ENCODE assay signal across 8 mouse cellular contexts in genomic region chr13:55444286-55444936, GRCm38 (mm10). TPM values are rescaled to one million over a fixed set of nuclear protein-coding genes. Genes with fewer than 3 reads are reported as not detected.
DNase-seq lines count a peak whose midpoint lies in the region; ATAC-seq and TF ChIP-seq lines count a peak whose summit lies in the region.
"Had no signal": no experiment of that assay in that cellular context is flagged by ENCODE, and none has a peak within 500 bp of the region (broad histone marks: within the 10 kb centered on the region; RNA-seq: fewer than 3 reads in every experiment).

No protein-coding gene starts in this region.

- H3K9me3 ChIP-seq in embryonic facial prominence, embryonic 12.5 days: no peaks in the 10 kb centered on the region
- H3K9me3 ChIP-seq in intestine, embryonic 14.5 days (ENCODE audit: control insufficient read depth, low read length): no peaks in the 10 kb centered on the region
- no peaks in the 10 kb centered on the region for H3K9me3 ChIP-seq in megakaryocyte, embryonic 14.5 days

- H3K4me2 ChIP-seq in embryonic facial prominence, embryonic 12.5 days (replicated peaks): peak overlapping the region; percentile 79
- H3K4me2 ChIP-seq in intestine, embryonic 14.5 days (ENCODE audit: low read length): peak overlapping the region; percentile 61

- H3K4me3 ChIP-seq in left cerebral cortex, adult 2 months: peak overlapping the region; percentile 57
- peak overlapping the region; percentile 72 for H3K4me3 ChIP-seq in embryonic facial prominence, embryonic 12.5 days
- H3K4me3 ChIP-seq in intestine, embryonic 14.5 days (ENCODE audit: low read depth, low read length): peak overlapping the region; percentile 87
- peak overlapping the region; percentile 96 for H3K4me3 ChIP-seq in megakaryocyte, embryonic 14.5 days (replicated peaks)

- no peak for DNase-seq in left cerebral cortex, adult 2 months (ENCODE audit: extremely low spot score in 1 of 2, low spot score in 2 of 2)
- DNase-seq in left cerebral cortex, adult 9 months (ENCODE audit: low spot score in 2 of 2): no peak
- peak; percentile 56 for DNase-seq in Patski (ENCODE audit: low read depth, low spot score)
- DNase-seq in intestine, embryonic 14.5 days (ENCODE audit: low spot score): no peak
- peak; percentile 77 for DNase-seq in thymus, postnatal 0 days (ENCODE audit: low spot score)

- POLR2A ChIA-PET in Patski (lab: Charles Lee): interaction anchor here (0.6 to 2.8 kb wide), 3 partner anchors 21 to 659 kb away, joined by 3 to 9 read pairs (median 8); no protein-coding TSS in a partner anchor

- intact Hi-C loops in left cerebral cortex, adult 2 months (cut with DNase I): loop anchor here (2.0 kb wide), 1 partner anchor 20 kb away; the partner anchor contains the start of gene Prr7

- no peak for TF ChIP-seq CTCF in left cerebral cortex, adult 2 months (IDR thresholded peaks at IDR 0.05)
- no peak for TF ChIP-seq CTCF in Patski (IDR thresholded peaks at IDR 0.05)

- peak overlapping the region; percentile 96 for H3K27ac ChIP-seq in left cerebral cortex, adult 2 months
- H3K27ac ChIP-seq in embryonic facial prominence, embryonic 12.5 days: peak overlapping the region; percentile 96
- peak overlapping the region; percentile 95 for H3K27ac ChIP-seq in intestine, embryonic 14.5 days (ENCODE audit: low read depth)

- H3K27me3 ChIP-seq in Patski: no peaks in the 10 kb centered on the region
- no peaks in the 10 kb centered on the region for H3K27me3 ChIP-seq in embryonic facial prominence, embryonic 12.5 days
- no peaks in the 10 kb centered on the region for H3K27me3 ChIP-seq in intestine, embryonic 14.5 days (replicated peaks; ENCODE audit: control insufficient read depth, insufficient read depth, low read length)
- no peaks in the 10 kb centered on the region for H3K27me3 ChIP-seq in megakaryocyte, embryonic 14.5 days (replicated peaks)

- in situ Hi-C loops in Patski (cut with MboI; ENCODE audit: low pct_unique_long_range_greater_than_20kb): no loop called here

- H3K9ac ChIP-seq in embryonic facial prominence, embryonic 12.5 days: peak overlapping the region; percentile 60
- peak overlapping the region; percentile 55 for H3K9ac ChIP-seq in intestine, embryonic 14.5 days (ENCODE audit: low read length)

- peak; percentile 46 for ATAC-seq in Patski
- peak; percentile 65 for ATAC-seq in embryonic facial prominence, embryonic 12.5 days (ENCODE audit: insufficient number of reproducible peaks, insufficient read depth, low FRiP score, low TSS enrichment)
- ATAC-seq in intestine, embryonic 14.5 days (replicated peaks; ENCODE audit: low FRiP score, low TSS enrichment, low read depth): peak; percentile 79

- H3K4me1 ChIP-seq in embryonic facial prominence, embryonic 12.5 days: peaks cover 22% of the 10 kb centered on the region
- peaks cover 26% of the 10 kb centered on the region for H3K4me1 ChIP-seq in intestine, embryonic 14.5 days (replicated peaks; ENCODE audit: control insufficient read depth, insufficient read depth, low read length)
- H3K4me1 ChIP-seq in megakaryocyte, embryonic 14.5 days: peaks cover 72% of the 10 kb centered on the region

- peaks cover 4% of the 10 kb centered on the region for H3K36me3 ChIP-seq in embryonic facial prominence, embryonic 12.5 days
- peaks cover 8% of the 10 kb centered on the region; the same call in 1 of the 2 replicates for H3K36me3 ChIP-seq in intestine, embryonic 14.5 days (ENCODE audit: control insufficient read depth, insufficient read depth, low read length)
- peaks cover 18% of the 10 kb centered on the region for H3K36me3 ChIP-seq in megakaryocyte, embryonic 14.5 days (replicated peaks; ENCODE audit: low read length)

- 2% methylated on average over 33 of the region's 33 CpGs for WGBS in embryonic facial prominence, embryonic 12.5 days
- 2% methylated on average over 33 of the region's 33 CpGs for WGBS in intestine, embryonic 14.5 days

- CTCF ChIA-PET in Patski (lab: Charles Lee): interaction anchor here (1.2 to 1.6 kb wide), 2 partner anchors 15 to 25 kb away, joined by 4 to 7 read pairs; no protein-coding TSS in a partner anchor

RNA-seq across cellular contexts. Expression of gene Grk6, which starts 0.5 kb away (rescaled TPM):
- 10 to 100 TPM; 61.2 to 66.2 TPM for total RNA-seq in left cerebral cortex, adult 2 months (2021)
- 54.6 TPM for polyA plus RNA-seq in Patski (2021)
- polyA plus RNA-seq in embryonic facial prominence, embryonic 12.5 days (2016; fragmentation: Nextera tagmentation; extraction: Ambion mirVana): 68.3 and 73.0 TPM in 2 replicates
- 43.4 and 55.1 TPM in 2 replicates for polyA plus RNA-seq in intestine, embryonic 14.5 days (2014; fragmentation: Nextera tagmentation; extraction: Ambion mirVana)
- 33.8 and 54.2 TPM in 2 replicates for polyA plus RNA-seq in megakaryocyte, embryonic 14.5 days (2012; ENCODE audit: insufficient read depth, low replicate concordance)
- polyA plus RNA-seq in thymus, postnatal 0 days (2015; fragmentation: Nextera tagmentation; extraction: Ambion mirVana): 76.9 and 87.8 TPM in 2 replicates

RNA-seq across cellular contexts. Expression of gene F12, which starts 17.8 kb away (rescaled TPM):
- 1 to 10 TPM in 1 of 2 experiments, under 1 TPM in 1; 0.95 to 1.3 TPM for total RNA-seq in left cerebral cortex, adult 2 months (2021)
- polyA plus RNA-seq in Patski (2021): not detected
- polyA plus RNA-seq in embryonic facial prominence, embryonic 12.5 days (2016; fragmentation: Nextera tagmentation; extraction: Ambion mirVana): 0.08 and 0.11 TPM in 2 replicates
- polyA plus RNA-seq in intestine, embryonic 14.5 days (2014; fragmentation: Nextera tagmentation; extraction: Ambion mirVana): 0.16 TPM in 1 of 2 replicates, not detected in the other
- polyA plus RNA-seq in megakaryocyte, embryonic 14.5 days (2012; ENCODE audit: insufficient read depth, low replicate concordance): 0.54 TPM in 1 of 2 replicates, not detected in the other
- polyA plus RNA-seq in thymus, postnatal 0 days (2015; fragmentation: Nextera tagmentation; extraction: Ambion mirVana): 0.12 TPM in 1 of 2 replicates, not detected in the other

RNA-seq across cellular contexts. Expression of gene Prr7, which starts 19.7 kb away (rescaled TPM):
- total RNA-seq in left cerebral cortex, adult 2 months (2021): 10 to 100 TPM; 77.6 to 80.2 TPM
- polyA plus RNA-seq in Patski (2021): 11.7 TPM
- 1.1 and 1.3 TPM in 2 replicates for polyA plus RNA-seq in embryonic facial prominence, embryonic 12.5 days (2016; fragmentation: Nextera tagmentation; extraction: Ambion mirVana)
- polyA plus RNA-seq in intestine, embryonic 14.5 days (2014; fragmentation: Nextera tagmentation; extraction: Ambion mirVana): 0.55 and 0.70 TPM in 2 replicates
- polyA plus RNA-seq in megakaryocyte, embryonic 14.5 days (2012; ENCODE audit: insufficient read depth, low replicate concordance): 5.3 and 21.1 TPM in 2 replicates
- polyA plus RNA-seq in thymus, postnatal 0 days (2015; fragmentation: Nextera tagmentation; extraction: Ambion mirVana): 0.27 and 0.46 TPM in 2 replicates

RNA-seq across cellular contexts. Expression of gene Pfn3, which starts 29.4 kb away (rescaled TPM):
- total RNA-seq in left cerebral cortex, adult 2 months (2021): not detected
- not detected for polyA plus RNA-seq in Patski (2021)
- not detected in 2 replicates for polyA plus RNA-seq in embryonic facial prominence, embryonic 12.5 days (2016; fragmentation: Nextera tagmentation; extraction: Ambion mirVana)
- polyA plus RNA-seq in intestine, embryonic 14.5 days (2014; fragmentation: Nextera tagmentation; extraction: Ambion mirVana): not detected in 2 replicates
- not detected in 2 replicates for polyA plus RNA-seq in megakaryocyte, embryonic 14.5 days (2012; ENCODE audit: insufficient read depth, low replicate concordance)
- polyA plus RNA-seq in thymus, postnatal 0 days (2015; fragmentation: Nextera tagmentation; extraction: Ambion mirVana): not detected in 2 replicates
- total RNA-seq: left cerebral cortex, adult 18-20 months had no signal

RNA-seq across cellular contexts. Expression of gene Dbn1, which starts 43.5 kb away (rescaled TPM):
- total RNA-seq in left cerebral cortex, adult 2 months (2021): 100 to 1,000 TPM; 303 to 325 TPM
- polyA plus RNA-seq in Patski (2021): 158 TPM
- polyA plus RNA-seq in embryonic facial prominence, embryonic 12.5 days (2016; fragmentation: Nextera tagmentation; extraction: Ambion mirVana): 383 and 387 TPM in 2 replicates
- polyA plus RNA-seq in intestine, embryonic 14.5 days (2014; fragmentation: Nextera tagmentation; extraction: Ambion mirVana): 120 and 134 TPM in 2 replicates
- polyA plus RNA-seq in megakaryocyte, embryonic 14.5 days (2012; ENCODE audit: insufficient read depth, low replicate concordance): 1.8 and 5.0 TPM in 2 replicates
- polyA plus RNA-seq in thymus, postnatal 0 days (2015; fragmentation: Nextera tagmentation; extraction: Ambion mirVana): 8.4 and 9.3 TPM in 2 replicates

Comparison
In these comparisons a context has a peak if more than half of its experiments do, and no peak if none do; other contexts are left out.
1. DNase-seq: peak in Patski (single experiment) and thymus, postnatal 0 days (single experiment); none in left cerebral cortex, adult 2 months (0 of 2), left cerebral cortex, adult 9 months (0 of 2) and intestine, embryonic 14.5 days (single experiment).
2. Peak in every context shown above with its lines, with median percentiles within 50 percentile points of each other: H3K27ac ChIP-seq, H3K4me3 ChIP-seq and ATAC-seq.